Mouse (Mus musculus) liver, embryonic 15.5 days (tissue): ENCODE results near the gene Apol11a. TPM values are rescaled to one million over a fixed set of nuclear protein-coding genes. Genes with fewer than 3 reads are reported as not detected.
"Not testable (repeated sequence)": the region's sequence is repeated elsewhere in the genome, so short reads cannot be mapped to it uniquely, and the experiment has no call there.

ENCODE experiments used
- ATAC-seq: fragments of 200-750 bp; cut with Nextera tagmentation; 2 replicates; pipeline ENCODE4 v1.8.0; 2017; ENCODE audit warnings: moderate number of reproducible peaks, mild to moderate bottlenecking, moderate library complexity; ENCODE audit not compliant: insufficient read depth
- H3K27ac ChIP-seq: fragments of 300-500 bp; sonication (generic); replicated peaks from 2 replicates; pipeline ENCODE4 v1.5.1; 2015; ENCODE audit warnings: mild to moderate bottlenecking, inconsistent platforms
- H3K27me3 ChIP-seq: fragments of 300-500 bp; sonication (generic); 2 replicates; pipeline ENCODE4 v1.6.1; 2015; ENCODE audit warnings: mild to moderate bottlenecking, inconsistent platforms
- H3K36me3 ChIP-seq: fragments of 300-500 bp; sonication (generic); replicated peaks from 2 replicates; pipeline ENCODE4 v1.6.1; 2015; ENCODE audit warnings: moderate library complexity, mild to moderate bottlenecking, inconsistent platforms
- H3K4me1 ChIP-seq: fragments of 300-500 bp; sonication (generic); replicated peaks from 2 replicates; pipeline ENCODE4 v1.6.1; 2015; ENCODE audit warnings: inconsistent platforms
- H3K4me2 ChIP-seq: fragments of 300-500 bp; sonication (generic); 2 replicates; pipeline ENCODE4 v1.6.1; 2015; ENCODE audit warnings: moderate library complexity, mild to moderate bottlenecking, inconsistent platforms
- H3K4me3 ChIP-seq: fragments of 300-500 bp; sonication (generic); replicated peaks from 2 replicates; pipeline ENCODE4 v1.5.1; 2015; ENCODE audit warnings: mild to moderate bottlenecking, inconsistent platforms
- H3K9ac ChIP-seq: fragments of 300-500 bp; sonication (generic); 2 replicates; pipeline ENCODE4 v1.6.1; 2015; ENCODE audit warnings: moderate library complexity, mild to moderate bottlenecking, inconsistent platforms
- H3K9me3 ChIP-seq: fragments of 300-500 bp; sonication (generic); replicated peaks from 2 replicates; pipeline ENCODE4 v1.6.1; 2016; ENCODE audit warnings: inconsistent platforms
- WGBS: fragments of 180-500 bp; shearing (Covaris S2); methylation state at CpG from one replicate; pipeline ENCODE4 v1.1.7; 2015; ENCODE audit warnings: mixed read lengths; ENCODE audit not compliant: insufficient replicate concordance; 5-methylcytosine and 5-hydroxymethylcytosine counted together
- polyA plus RNA-seq: library from polyadenylated mRNA; unstranded; fragments of >200 nt; fragmentation: Nextera tagmentation; extraction: Ambion mirVana; gene quantifications from 2 replicates; pipeline ENCODE4 v1.2.1, GENCODE M21; 2015

The Apol11a gene
- 0.24 and 0.29 TPM in 2 replicates for polyA plus RNA-seq

DNA sequence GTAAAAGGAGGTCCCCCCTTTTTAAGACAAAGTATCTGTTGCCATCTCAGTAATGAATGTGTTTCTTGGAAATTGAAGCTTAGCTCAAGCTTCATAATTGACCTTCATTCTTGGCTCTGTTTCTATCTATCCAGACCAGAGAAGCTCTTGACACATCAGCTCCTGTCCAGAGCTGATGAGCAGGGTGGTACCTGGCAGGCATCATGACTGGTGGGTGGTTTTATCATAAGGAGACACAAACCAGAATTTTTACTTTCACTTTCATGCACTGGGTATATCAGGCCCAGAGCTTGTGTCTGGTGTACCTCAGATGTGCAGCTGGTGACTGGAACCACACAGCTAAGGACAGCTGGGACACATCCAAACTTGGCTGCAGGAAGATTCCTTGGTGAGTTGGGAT lies at the start of gene Apol11a:
Gene Apol11a, plus strand, starts transcription at position 306 of the 400 bp plus-strand sequence.
- H3K4me1 ChIP-seq, H3K27me3 ChIP-seq, H3K4me2 ChIP-seq, H3K9me3 ChIP-seq, H3K27ac ChIP-seq, ATAC-seq, H3K4me3 ChIP-seq, H3K9ac ChIP-seq, H3K36me3 ChIP-seq: not testable (repeated sequence)

DNA sequence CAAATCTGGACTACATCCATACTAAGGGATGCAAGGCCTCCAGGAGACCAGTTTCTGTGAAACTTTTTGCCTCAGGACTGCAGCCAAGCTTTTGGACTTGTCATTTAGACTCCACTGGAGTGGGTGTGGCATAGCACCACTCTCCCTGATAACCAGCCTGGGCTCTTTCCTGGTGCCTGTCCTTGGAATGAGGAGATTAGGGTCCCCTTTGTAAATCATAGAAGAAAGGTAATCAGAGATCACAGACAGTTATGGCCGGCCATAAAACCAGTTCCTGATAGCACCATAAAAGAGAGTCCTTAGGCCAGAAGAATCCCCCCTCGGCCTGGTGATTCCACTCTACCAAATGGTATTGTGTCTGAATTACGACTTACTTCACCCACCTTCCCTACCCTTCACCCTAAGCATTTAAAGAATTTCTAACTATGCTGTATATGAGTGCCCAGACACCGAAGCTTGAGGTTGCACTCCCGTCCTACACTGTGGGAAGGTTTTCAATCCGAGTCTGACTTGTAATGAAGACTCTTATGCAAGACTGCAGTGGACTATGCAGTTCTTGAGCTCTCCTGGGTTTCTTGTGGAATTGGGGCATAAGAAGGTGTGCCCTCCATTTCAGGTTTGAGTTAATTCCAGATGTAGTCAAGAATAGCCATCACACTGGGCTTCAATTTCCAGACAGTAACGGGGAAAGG lies 33.2 kb upstream of the Apol11a start:
- not testable (repeated sequence) for H3K36me3 ChIP-seq, H3K4me2 ChIP-seq, H3K27me3 ChIP-seq, H3K9me3 ChIP-seq, ATAC-seq, H3K27ac ChIP-seq, H3K4me3 ChIP-seq, H3K4me1 ChIP-seq, H3K9ac ChIP-seq
- WGBS = 38% methylated on average over 7 of the region's 7 CpGs

DNA sequence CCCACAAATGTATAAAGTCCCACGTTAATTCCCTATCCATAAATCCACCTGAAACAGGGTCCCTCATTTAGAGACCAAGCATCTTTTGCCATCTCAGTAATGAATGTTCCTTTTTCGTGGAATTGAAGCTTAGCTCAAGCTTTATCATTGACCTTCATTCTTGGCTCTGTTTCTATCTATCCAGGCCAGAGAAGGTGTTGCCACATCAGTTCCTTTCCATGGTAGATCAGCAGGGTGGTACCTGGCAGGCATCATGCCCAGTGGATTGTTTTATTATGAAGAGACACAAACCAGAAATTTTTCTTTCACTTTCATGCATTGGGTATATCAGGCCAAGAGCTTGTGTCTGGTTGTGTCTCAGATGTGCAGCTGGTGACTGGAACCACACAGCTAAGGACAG lies 31.4 kb upstream of the Apol11a start, which contains the start of gene Apol10a:
Gene Apol10a, plus strand, starts transcription at position 355 of the 400 bp plus-strand sequence.
- not testable (repeated sequence) for ATAC-seq, H3K36me3 ChIP-seq, H3K4me2 ChIP-seq, H3K9me3 ChIP-seq, H3K4me3 ChIP-seq, H3K4me1 ChIP-seq, H3K27ac ChIP-seq, H3K9ac ChIP-seq, H3K27me3 ChIP-seq
- WGBS = 36% methylated on average over 2 of the region's 2 CpGs

DNA sequence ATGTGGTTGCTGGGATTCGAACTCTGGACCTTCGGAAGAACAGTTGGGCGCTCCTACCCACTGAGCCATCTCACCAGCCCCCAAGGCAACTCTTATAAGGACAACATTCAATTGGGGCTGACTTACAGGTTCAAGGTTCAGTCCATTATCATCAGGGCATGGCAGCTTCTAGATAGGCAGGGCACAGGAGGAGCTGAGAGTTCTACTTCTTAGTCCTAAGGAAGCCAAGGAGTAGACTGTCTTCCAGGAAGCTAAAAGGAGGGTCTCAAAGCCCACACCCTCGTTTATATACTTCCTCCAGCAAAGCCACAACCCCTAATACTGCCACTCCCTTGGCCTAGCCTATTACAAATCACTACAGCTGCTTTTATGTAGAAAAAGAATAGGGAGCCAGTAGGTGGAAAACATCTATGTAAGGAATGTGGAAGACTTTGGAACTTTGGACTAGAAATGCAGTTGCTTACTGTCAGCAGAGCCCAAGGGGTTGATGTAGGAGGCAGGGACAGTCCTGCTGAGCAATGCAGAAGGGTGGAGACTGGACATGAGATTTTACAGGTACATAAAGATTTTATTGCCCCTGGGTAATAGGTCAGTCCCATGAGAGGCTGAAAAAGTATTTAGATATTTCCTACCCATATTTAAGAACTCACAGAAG lies 25.8 kb upstream of the Apol11a start:
- no peaks in the 10 kb centered on the region for H3K9me3 ChIP-seq
- WGBS = 39% methylated on average over 4 of the region's 4 CpGs
- ATAC-seq = no peak

DNA sequence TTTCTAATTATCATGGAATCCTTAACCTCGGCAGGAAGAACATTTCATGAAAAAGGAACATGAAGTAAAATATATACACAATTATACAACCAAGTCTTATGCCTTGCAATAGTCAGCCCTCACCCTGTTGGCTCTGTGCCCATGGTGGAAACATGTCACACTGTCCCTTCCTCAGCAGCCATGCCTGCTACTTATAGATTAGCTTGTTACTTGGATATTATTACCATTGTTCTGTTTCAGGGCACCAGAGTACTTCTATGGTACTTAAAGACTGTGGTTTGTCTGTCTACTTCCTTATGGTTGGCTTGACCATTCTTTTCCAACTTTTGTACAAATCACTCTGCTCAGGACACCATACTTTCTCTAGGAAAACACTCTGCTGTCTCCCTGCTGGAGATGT lies 14.9 kb upstream of the Apol11a start:
- H3K36me3 ChIP-seq, H3K4me2 ChIP-seq, H3K4me3 ChIP-seq, H3K4me1 ChIP-seq, H3K9ac ChIP-seq, H3K27me3 ChIP-seq, ATAC-seq, H3K27ac ChIP-seq, H3K9me3 ChIP-seq: not testable (repeated sequence)
- no CpG with 5 or more reads among the region's 1 CpGs for WGBS

More for the DNA sequence above, 25.8 kb upstream of the Apol11a start:
- Histone ChIP-seq H3K9ac (no peak overlapping the region), H3K36me3 (no peaks in the 10 kb centered on the region), H3K27me3 (no peaks in the 10 kb centered on the region), H3K27ac (no peak overlapping the region), H3K4me2 (no peak overlapping the region), H3K4me3 (no peak overlapping the region), H3K4me1 (no peaks in the 10 kb centered on the region)

DNA sequence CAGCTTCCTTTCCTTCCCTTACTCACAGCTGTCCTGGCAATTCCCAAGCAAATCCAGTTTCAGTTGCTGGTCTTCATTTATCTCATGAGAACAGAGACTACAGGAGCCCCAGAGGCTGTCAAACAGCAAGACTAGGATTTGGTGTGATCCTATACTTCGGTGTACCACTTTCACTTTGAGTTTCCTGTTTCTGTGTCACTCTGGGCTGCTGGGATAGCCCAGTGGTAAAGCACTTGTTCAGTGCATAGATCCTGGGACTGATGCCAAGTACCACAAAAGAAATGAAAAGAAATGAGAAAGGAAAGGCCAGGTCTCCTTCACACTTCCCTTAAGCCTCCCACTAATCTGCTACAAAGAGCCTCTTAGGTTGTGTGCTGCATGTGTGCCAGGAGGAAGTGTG lies 13.4 kb upstream of the Apol11a start:
- H3K9me3 ChIP-seq, H3K4me3 ChIP-seq, H3K27ac ChIP-seq, H3K9ac ChIP-seq, H3K27me3 ChIP-seq, H3K4me2 ChIP-seq, H3K36me3 ChIP-seq, ATAC-seq, H3K4me1 ChIP-seq: not testable (repeated sequence)
- 39% methylated on average over 1 of the region's 1 CpGs for WGBS

DNA sequence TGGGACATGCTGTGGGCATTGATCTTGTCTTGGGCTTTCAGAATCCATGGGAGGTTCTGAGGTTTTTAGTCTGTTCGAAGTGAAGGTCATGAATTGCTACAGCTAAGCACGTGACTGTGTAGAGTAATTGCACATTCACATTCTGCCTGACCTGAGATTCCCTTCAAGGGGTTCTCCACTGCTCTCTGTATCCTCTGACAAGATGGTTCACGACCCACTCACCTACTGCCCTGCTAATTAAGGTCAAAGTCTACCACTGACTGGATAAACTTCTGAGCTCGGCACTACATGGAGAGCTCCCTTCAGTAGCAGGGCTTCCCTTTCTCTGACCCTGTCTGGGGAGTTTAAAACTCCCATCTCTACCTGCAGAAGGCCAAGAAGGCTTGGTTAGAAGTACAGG lies 12.5 kb downstream of the Apol11a start:
- not testable (repeated sequence) for H3K9ac ChIP-seq, ATAC-seq, H3K4me2 ChIP-seq, H3K4me3 ChIP-seq, H3K9me3 ChIP-seq, H3K27ac ChIP-seq, H3K36me3 ChIP-seq, H3K27me3 ChIP-seq, H3K4me1 ChIP-seq
- 34% methylated on average over 4 of the region's 4 CpGs for WGBS

DNA sequence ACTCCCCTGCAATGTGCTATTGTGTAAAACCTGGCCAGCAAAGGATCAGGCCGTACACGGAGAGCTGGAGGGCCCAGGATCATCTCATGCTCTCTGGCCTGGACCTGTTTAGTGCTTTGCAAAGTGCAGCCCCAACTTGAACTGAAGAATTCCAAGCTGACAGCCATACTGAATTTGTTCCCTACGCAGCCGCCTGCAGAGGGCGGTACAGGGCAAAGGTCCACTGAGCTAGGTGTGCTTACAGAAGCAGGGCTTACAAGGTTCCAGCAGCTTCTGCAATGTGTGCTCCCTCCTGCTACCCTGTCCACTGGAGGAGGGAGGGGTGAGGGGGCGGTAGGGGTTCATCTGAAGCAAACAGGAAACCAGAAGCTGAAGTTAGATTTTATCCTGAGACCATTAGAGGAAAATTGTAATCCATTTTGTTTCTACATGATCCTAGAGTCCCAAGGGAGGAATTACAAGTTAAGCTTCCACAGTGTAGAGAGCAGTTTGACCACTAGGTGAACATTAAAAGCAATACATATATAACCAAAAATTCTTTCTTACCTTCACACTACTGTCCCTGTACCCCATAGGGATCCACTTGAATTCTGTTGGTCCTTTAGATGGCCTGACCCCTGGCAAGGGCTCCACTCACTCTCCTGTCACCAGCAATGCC lies 15.2 kb downstream of the Apol11a start:
- not testable (repeated sequence) for H3K9me3 ChIP-seq, H3K4me3 ChIP-seq, H3K4me1 ChIP-seq, H3K36me3 ChIP-seq, H3K4me2 ChIP-seq, H3K9ac ChIP-seq, ATAC-seq, H3K27me3 ChIP-seq, H3K27ac ChIP-seq
- WGBS = 11% methylated on average over 6 of the region's 6 CpGs

DNA sequence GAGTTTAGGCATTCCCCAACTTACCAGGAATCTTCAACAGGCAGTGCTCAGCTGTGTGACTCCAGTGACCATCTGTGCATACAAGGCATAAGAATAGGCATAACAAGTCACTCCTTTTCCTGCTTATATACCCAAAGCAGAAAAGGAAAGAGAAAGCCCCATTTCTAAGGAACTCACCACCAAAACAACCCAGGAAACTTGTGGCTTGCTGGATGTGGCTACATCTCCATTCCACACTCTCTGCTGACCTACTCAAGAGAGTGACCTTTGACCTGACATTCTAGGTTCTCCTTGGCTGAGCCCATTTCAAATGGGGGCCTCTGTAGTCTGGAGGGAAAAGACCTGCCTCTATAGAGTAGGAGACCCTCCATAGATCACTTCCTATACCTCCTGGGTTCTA lies 25.1 kb downstream of the Apol11a start, which contains the start of gene Apol7c:
Gene Apol7c, minus strand, starts transcription at position 101 of the 400 bp plus-strand sequence.
- H3K27me3 ChIP-seq = no peaks in the 10 kb centered on the region
- no peak within 1 kb of the TSS for H3K4me2 ChIP-seq
- no peak within 1 kb of the TSS for H3K27ac ChIP-seq
- no peak within 1 kb of the TSS for H3K9ac ChIP-seq
- no peaks in the 10 kb centered on the region for H3K36me3 ChIP-seq
- no peak within 1 kb of the TSS for H3K4me3 ChIP-seq
- ATAC-seq = no peak
- H3K4me1 ChIP-seq = no peaks in the 10 kb centered on the region
- no peaks in the 10 kb centered on the region for H3K9me3 ChIP-seq

DNA sequence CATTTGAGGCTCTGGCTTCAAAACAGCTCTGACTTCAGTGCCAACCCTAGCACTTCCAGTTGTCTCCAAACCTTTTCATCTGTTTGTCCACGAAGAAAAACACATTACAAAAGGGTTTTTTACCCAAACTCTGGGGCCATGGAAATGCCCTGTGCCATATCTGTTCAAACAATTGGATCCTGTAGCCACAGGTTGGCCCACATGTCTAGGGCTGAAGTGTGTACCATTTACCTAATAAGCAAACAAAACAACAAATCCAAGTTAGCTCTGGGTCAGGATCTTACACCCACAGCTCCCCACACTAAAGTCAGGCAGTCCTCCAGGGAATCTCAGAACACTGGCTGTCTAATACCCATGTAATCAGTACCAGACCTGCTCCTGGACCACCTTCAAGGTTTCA lies 31.1 kb downstream of the Apol11a start:
- not testable (repeated sequence) for ATAC-seq, H3K4me1 ChIP-seq
- 21% methylated on average over 1 of the region's 1 CpGs for WGBS

DNA sequence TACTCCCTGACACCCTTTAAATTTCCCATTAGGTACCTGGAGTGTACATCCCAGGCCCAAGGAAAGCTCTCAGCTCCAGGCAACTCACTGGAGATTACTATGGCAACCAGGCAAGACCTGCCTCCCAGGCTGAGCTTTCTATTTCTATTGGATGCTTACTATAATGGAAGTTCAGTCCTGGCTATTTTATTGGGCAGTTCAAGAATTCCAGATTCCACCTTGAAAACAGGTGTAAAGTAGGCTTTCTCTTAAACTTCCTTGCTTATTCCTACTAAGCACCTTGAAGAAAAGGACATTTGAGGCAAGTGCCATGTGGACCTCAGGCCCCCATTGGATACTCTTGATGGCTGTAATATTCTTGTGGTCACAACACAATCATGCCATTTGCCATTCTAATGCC lies 53.7 kb downstream of the Apol11a start, which contains the start of gene 1700025B11Rik:
Gene 1700025B11Rik, minus strand, starts transcription at position 101 of the 400 bp plus-strand sequence.
- Histone ChIP-seq H3K4me3 (no peak within 1 kb of the TSS), H3K9me3 (no peaks in the 10 kb centered on the region), H3K4me1 (no peaks in the 10 kb centered on the region), H3K27me3 (no peaks in the 10 kb centered on the region), H3K27ac (no peak within 1 kb of the TSS), H3K36me3 (no peaks in the 10 kb centered on the region), H3K9ac (no peak within 1 kb of the TSS), H3K4me2 (no peak within 1 kb of the TSS)
- ATAC-seq = no peak

More for the DNA sequence above, 31.1 kb downstream of the Apol11a start:
- H3K27ac ChIP-seq, H3K9me3 ChIP-seq, H3K9ac ChIP-seq, H3K4me2 ChIP-seq, H3K4me3 ChIP-seq, H3K36me3 ChIP-seq, H3K27me3 ChIP-seq: not testable (repeated sequence)
